Mouse (Mus musculus) ES-E14 (cell line): ENCODE data around the gene Dexi.

Experiments
- HCFC1 ChIP-seq: IDR thresholded peaks from 2 replicates; pipeline ENCODE4 v1.6.1; 2012; ENCODE audit warnings: low read length, inconsistent platforms, borderline replicate concordance; ENCODE audit not compliant: insufficient read depth
- MAFK ChIP-seq: IDR thresholded peaks from 2 replicates; pipeline ENCODE4 v1.6.1; 2014; ENCODE audit warnings: mild to moderate bottlenecking, low read depth, low read length, inconsistent platforms; ENCODE audit not compliant: insufficient read depth

DNA sequence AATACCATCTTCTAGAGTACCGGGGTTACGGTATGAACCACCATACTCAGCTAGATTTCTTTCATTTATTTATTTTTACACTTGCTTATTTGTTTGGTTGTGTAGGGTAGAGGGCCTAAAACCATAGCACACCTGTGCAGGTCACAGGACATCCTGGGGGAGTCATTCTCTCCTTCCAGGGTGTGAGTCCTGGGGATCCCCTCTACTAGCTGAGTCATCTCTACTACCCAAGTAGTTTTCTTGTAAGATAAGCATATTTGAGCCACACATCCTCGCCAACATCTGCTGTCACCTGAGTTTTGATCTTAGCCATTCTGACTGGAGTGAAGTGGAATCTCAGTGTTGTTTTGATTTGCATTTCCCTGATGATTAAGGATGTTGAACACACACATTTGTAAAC, 50.3 kb downstream of the Dexi start:
- TF ChIP-seq HCFC1: no peak
- TF ChIP-seq MAFK: no peak
